Mouse (Mus musculus) CH12F3 (cell line): Measurements from ENCODE around the gene Nol7.

Experiments
- in situ Hi-C: fragments of 300-500 bp; cut with MboI; formaldehyde crosslinking; loops from 2 replicates; pipeline ENCODE4 v1.14.3; 2020; ENCODE audit warnings: low sequenced_read_pairs

Nol7 gene

GRCm38 (mm10) chr13:43415249-43415648 lies 17.1 kb downstream of the Nol7 start:
- in situ Hi-C loops: no loop called here

- in situ Hi-C loops: no loop called here
These were observed 30.2 kb downstream of the Nol7 start for GRCm38 (mm10) chr13:43428436-43428835.

- in situ Hi-C loops: no loop called here
These were observed 35.2 kb downstream of the Nol7 start for GRCm38 (mm10) chr13:43433395-43433794.

GRCm38 (mm10) chr13:43440376-43440775 lies 42.2 kb downstream of the Nol7 start:
- in situ Hi-C loops: no loop called here

GRCm38 (mm10) chr13:43442551-43442950 lies 44.4 kb downstream of the Nol7 start:
- in situ Hi-C loops: no loop called here

- in situ Hi-C loops: no loop called here
These were observed 45.5 kb downstream of the Nol7 start for GRCm38 (mm10) chr13:43443706-43444105.

GRCm38 (mm10) chr13:43444717-43445116 lies 46.5 kb downstream of the Nol7 start:
- in situ Hi-C loops: no loop called here

GRCm38 (mm10) chr13:43445754-43446153 lies 47.6 kb downstream of the Nol7 start:
- in situ Hi-C loops: no loop called here

GRCm38 (mm10) chr13:43447721-43448120 lies 49.5 kb downstream of the Nol7 start:
- in situ Hi-C loops: no loop called here

- in situ Hi-C loops: no loop called here
These were observed 52.5 kb downstream of the Nol7 start for GRCm38 (mm10) chr13:43450686-43451085.

- in situ Hi-C loops: no loop called here
These were observed 54.0 kb downstream of the Nol7 start for GRCm38 (mm10) chr13:43452177-43452576.

- in situ Hi-C loops: no loop called here
These were observed 54.8 kb downstream of the Nol7 start for GRCm38 (mm10) chr13:43452843-43453605.

GRCm38 (mm10) chr13:43454431-43454830 lies 56.2 kb downstream of the Nol7 start:
- in situ Hi-C loops: no loop called here
